Mouse (Mus musculus): ENCODE results near the gene Klhl26.
A peak's percentile ranks its signal among the peaks of the same experiment; 100 is the strongest.

Klhl26 gene

GRCm38 (mm10) chr8:70440246-70440645 is 36.5 kb downstream of the Klhl26 start:
- DNase-seq, result no peak

- no peak for DNase-seq
Observed at GRCm38 (mm10) chr8:70439848-70440179, 37.0 kb downstream of the Klhl26 start.

GRCm38 (mm10) chr8:70439055-70439847 is 37.5 kb downstream of the Klhl26 start, which contains the start of gene Crtc1:
Crtc1 (minus strand) TSS chr8:70439579.
- peak; percentile 95 to 98 for DNase-seq

GRCm38 (mm10) chr8:70438423-70438822 is 38.3 kb downstream of the Klhl26 start:
- DNase-seq, result no peak

GRCm38 (mm10) chr8:70435156-70435555 is 41.6 kb downstream of the Klhl26 start:
- DNase-seq, result peak; percentile 57 to 61

- DNase-seq, result no peak
Observed at GRCm38 (mm10) chr8:70432991-70433536, 43.7 kb downstream of the Klhl26 start.

GRCm38 (mm10) chr8:70431213-70431612 is 45.6 kb downstream of the Klhl26 start:
- DNase-seq, result no peak

GRCm38 (mm10) chr8:70426300-70426907 is 50.4 kb downstream of the Klhl26 start:
- no peak for DNase-seq

GRCm38 (mm10) chr8:70422722-70423121 is 54.0 kb downstream of the Klhl26 start:
- no peak for DNase-seq

- DNase-seq, result no peak
Observed at GRCm38 (mm10) chr8:70421349-70422104, 55.2 kb downstream of the Klhl26 start.

- DNase-seq, result no peak
Observed at GRCm38 (mm10) chr8:70419879-70420643, 56.7 kb downstream of the Klhl26 start.

GRCm38 (mm10) chr8:70418954-70419353 is 57.8 kb downstream of the Klhl26 start:
- DNase-seq, result peak; percentile 48 to 56

GRCm38 (mm10) chr8:70417914-70418313 is 58.9 kb downstream of the Klhl26 start:
- DNase-seq, result peak in 1 of 2 experiments; percentile 50

GRCm38 (mm10) chr8:70416941-70417340 is 59.8 kb downstream of the Klhl26 start:
- DNase-seq, result peak; percentile 64

GRCm38 (mm10) chr8:70415540-70416451 is 61.0 kb downstream of the Klhl26 start:
- DNase-seq, result no peak

GRCm38 (mm10) chr8:70414310-70414946 is 62.3 kb downstream of the Klhl26 start:
- no peak for DNase-seq

- peak in 1 of 2 experiments; percentile 43 for DNase-seq
Observed at GRCm38 (mm10) chr8:70410281-70410680, 66.5 kb downstream of the Klhl26 start.

GRCm38 (mm10) chr8:70409455-70409871 is 67.3 kb downstream of the Klhl26 start:
- DNase-seq, result peak; percentile 54 to 58

- no peak for DNase-seq
Observed at GRCm38 (mm10) chr8:70409019-70409418, 67.7 kb downstream of the Klhl26 start.

GRCm38 (mm10) chr8:70408301-70408700 is 68.5 kb downstream of the Klhl26 start:
- DNase-seq, result peak in 1 of 2 experiments; percentile 55

All from cerebellum, postnatal 36 days (tissue).